Mouse (Mus musculus) liver, embryonic 12.5 days (tissue): ENCODE data around the gene Ptpn14. TPM values are rescaled to one million over a fixed set of nuclear protein-coding genes. Genes with fewer than 3 reads are reported as not detected.

ENCODE experiments used
- ATAC-seq: fragments of 200-750 bp; cut with Nextera tagmentation; 2 replicates; pipeline ENCODE4 v1.8.0; 2017; ENCODE audit warnings: moderate number of reproducible peaks, mild to moderate bottlenecking, moderate library complexity
- H3K27ac ChIP-seq: fragments of 300-500 bp; sonication (generic); 2 replicates; pipeline ENCODE4 v1.5.1; 2016; ENCODE audit warnings: mild to moderate bottlenecking
- H3K27me3 ChIP-seq: fragments of 300-500 bp; sonication (generic); replicated peaks from 2 replicates; pipeline ENCODE4 v1.6.1; 2016; ENCODE audit warnings: mild to moderate bottlenecking, moderate library complexity
- H3K36me3 ChIP-seq: fragments of 300-500 bp; sonication (generic); 2 replicates; pipeline ENCODE4 v1.6.1; 2016; ENCODE audit warnings: mild to moderate bottlenecking, moderate library complexity
- H3K4me1 ChIP-seq: fragments of 300-500 bp; sonication (generic); 2 replicates; pipeline ENCODE4 v1.6.1; 2016
- H3K4me2 ChIP-seq: fragments of 300-500 bp; sonication (generic); 2 replicates; pipeline ENCODE4 v1.6.1; 2016; ENCODE audit warnings: mild to moderate bottlenecking, moderate library complexity
- H3K4me3 ChIP-seq: fragments of 300-500 bp; sonication (generic); 2 replicates; pipeline ENCODE4 v1.5.1; 2016; ENCODE audit warnings: mild to moderate bottlenecking, moderate library complexity
- H3K9ac ChIP-seq: fragments of 300-500 bp; sonication (generic); 2 replicates; pipeline ENCODE4 v1.6.1; 2016; ENCODE audit warnings: mild to moderate bottlenecking, moderate library complexity
- H3K9me3 ChIP-seq: fragments of 300-500 bp; sonication (generic); replicated peaks from 2 replicates; pipeline ENCODE4 v1.6.1; 2016; ENCODE audit warnings: mild to moderate bottlenecking, moderate library complexity
- WGBS: fragments of 180-500 bp; shearing (Covaris S2); methylation state at CpG from one replicate; pipeline ENCODE4 v1.1.7; 2016; ENCODE audit not compliant: insufficient replicate concordance; 5-methylcytosine and 5-hydroxymethylcytosine counted together
- polyA plus RNA-seq: library from polyadenylated mRNA; unstranded; fragments of >200 nt; fragmentation: Nextera tagmentation; extraction: Ambion mirVana; gene quantifications from 2 replicates; pipeline ENCODE4 v1.2.1, GENCODE M21; 2016

Ptpn14 gene
- polyA plus RNA-seq, 1 experiment from 2014 or later: 0.70 TPM

DNA sequence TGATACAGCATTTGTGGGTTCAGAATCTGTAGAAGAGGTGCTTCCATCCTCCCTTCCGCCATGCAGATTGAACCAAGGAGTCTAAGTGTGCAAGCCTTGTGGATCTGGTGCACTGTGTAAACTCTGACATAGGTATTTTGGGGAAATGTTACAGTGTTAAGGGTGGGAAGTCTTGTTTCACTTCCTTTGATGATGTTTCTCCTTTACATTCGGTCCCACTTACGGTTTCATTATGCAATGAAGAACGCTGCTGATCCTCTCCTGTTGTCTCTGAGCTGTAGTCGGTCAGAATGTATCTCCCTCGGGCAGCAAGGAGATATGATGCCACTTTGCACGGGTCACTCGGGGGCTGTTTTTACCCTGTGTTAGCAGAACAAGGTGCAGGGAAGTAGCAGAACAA is 143.6 kb downstream of the Ptpn14 start:
- no peak overlapping the region for H3K27ac ChIP-seq
- no peak overlapping the region for H3K4me3 ChIP-seq
- no peaks in the 10 kb centered on the region for H3K36me3 ChIP-seq
- no peak overlapping the region for H3K4me2 ChIP-seq
- peaks cover 63% of the 10 kb centered on the region for H3K4me1 ChIP-seq
- WGBS: 73% methylated on average over 8 of the region's 8 CpGs
- H3K9ac ChIP-seq: no peak overlapping the region
- H3K27me3 ChIP-seq: no peaks in the 10 kb centered on the region; the same call in 1 of the 2 replicates
- H3K9me3 ChIP-seq: no peaks in the 10 kb centered on the region
- ATAC-seq: no peak

GRCm38 (mm10) chr1:189872050-189872449 is 144.0 kb downstream of the Ptpn14 start:
- Histone ChIP-seq H3K9me3 (no peaks in the 10 kb centered on the region), H3K4me2 (no peak overlapping the region), H3K27me3 (no peaks in the 10 kb centered on the region; the same call in 1 of the 2 replicates), H3K4me3 (no peak overlapping the region), H3K9ac (no peak overlapping the region), H3K27ac (no peak overlapping the region), H3K36me3 (no peaks in the 10 kb centered on the region), H3K4me1 (peaks cover 58% of the 10 kb centered on the region)
- 79% methylated on average over 4 of the region's 4 CpGs for WGBS
- no peak for ATAC-seq

- 73% methylated on average over 8 of the region's 8 CpGs for WGBS
- no peaks in the 10 kb centered on the region; the same call in 1 of the 2 replicates for H3K27me3 ChIP-seq
- H3K4me1 ChIP-seq: peaks cover 43% of the 10 kb centered on the region
- no peaks in the 10 kb centered on the region for H3K36me3 ChIP-seq
- H3K4me2 ChIP-seq: no peak overlapping the region
- no peaks in the 10 kb centered on the region for H3K9me3 ChIP-seq
- ATAC-seq: no peak
- H3K9ac ChIP-seq: no peak overlapping the region
- H3K4me3 ChIP-seq: no peak overlapping the region
- no peak overlapping the region for H3K27ac ChIP-seq
These were observed 145.5 kb downstream of the Ptpn14 start for GRCm38 (mm10) chr1:189873591-189873990.

DNA sequence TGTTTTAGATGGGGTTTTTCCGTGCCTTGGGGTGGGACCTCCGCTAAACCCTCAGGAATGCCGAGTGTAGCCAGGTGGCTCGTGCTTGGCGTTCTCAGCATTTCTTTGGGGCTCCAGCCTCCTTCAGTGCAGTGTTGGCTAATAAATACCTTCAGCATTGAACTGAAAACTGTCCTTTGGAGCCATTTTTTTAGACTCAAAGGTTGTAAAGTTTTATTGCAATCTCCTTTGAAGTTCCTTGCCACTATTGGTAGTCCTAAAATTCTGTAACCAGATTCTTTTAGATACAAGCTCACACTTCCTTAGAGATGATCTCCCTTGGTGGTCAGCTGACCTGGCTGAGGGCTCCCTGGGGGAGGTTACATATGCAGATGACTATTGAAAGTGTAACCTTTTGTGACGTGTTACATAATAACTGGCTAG is 147.4 kb downstream of the Ptpn14 start:
- no peak overlapping the region for H3K9ac ChIP-seq
- WGBS: 49% methylated on average over 6 of the region's 6 CpGs
- ATAC-seq: no peak
- no peak overlapping the region for H3K27ac ChIP-seq
- H3K27me3 ChIP-seq: no peaks in the 10 kb centered on the region; the same call in 1 of the 2 replicates
- H3K4me3 ChIP-seq: no peak overlapping the region
- H3K36me3 ChIP-seq: peaks cover 5% of the 10 kb centered on the region
- peaks cover 27% of the 10 kb centered on the region for H3K4me1 ChIP-seq
- no peak overlapping the region for H3K4me2 ChIP-seq
- H3K9me3 ChIP-seq: no peaks in the 10 kb centered on the region

DNA sequence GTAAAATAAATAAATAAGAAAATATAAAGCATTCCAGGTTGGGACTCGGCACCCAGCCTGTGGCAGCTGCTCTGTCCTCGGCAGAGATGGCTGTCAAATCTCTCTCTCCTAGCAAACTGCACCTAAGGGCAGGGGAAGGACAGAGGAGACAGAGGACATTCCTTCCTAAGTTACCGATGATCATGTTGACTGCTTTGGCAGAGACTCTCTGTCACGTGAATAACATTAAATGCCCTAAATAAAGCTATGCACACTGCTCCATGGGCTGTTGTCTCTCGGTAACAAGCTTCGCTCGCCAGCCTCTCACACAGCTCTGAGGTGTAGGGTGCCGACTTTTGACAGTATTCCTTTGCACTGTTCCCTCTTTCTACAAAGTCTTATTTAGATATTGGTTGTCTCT is 148.1 kb downstream of the Ptpn14 start:
- 69% methylated on average over 8 of the region's 8 CpGs for WGBS
- H3K4me2 ChIP-seq: no peak overlapping the region
- H3K9me3 ChIP-seq: no peaks in the 10 kb centered on the region
- H3K36me3 ChIP-seq: peaks cover 9% of the 10 kb centered on the region
- H3K9ac ChIP-seq: no peak overlapping the region
- H3K27ac ChIP-seq: no peak overlapping the region
- H3K4me3 ChIP-seq: no peak overlapping the region
- no peaks in the 10 kb centered on the region; the same call in 1 of the 2 replicates for H3K27me3 ChIP-seq
- no peak for ATAC-seq
- H3K4me1 ChIP-seq: peaks cover 20% of the 10 kb centered on the region

GRCm38 (mm10) chr1:189879212-189879611 is 151.1 kb downstream of the Ptpn14 start:
- H3K4me1 ChIP-seq: peaks cover 27% of the 10 kb centered on the region
- H3K9ac ChIP-seq: no peak overlapping the region
- H3K9me3 ChIP-seq: no peaks in the 10 kb centered on the region
- no peak for ATAC-seq
- H3K36me3 ChIP-seq: peaks cover 30% of the 10 kb centered on the region
- no peak overlapping the region for H3K27ac ChIP-seq
- WGBS: 71% methylated on average over 2 of the region's 2 CpGs
- H3K27me3 ChIP-seq: no peaks in the 10 kb centered on the region
- no peak overlapping the region for H3K4me2 ChIP-seq
- H3K4me3 ChIP-seq: no peak overlapping the region

DNA sequence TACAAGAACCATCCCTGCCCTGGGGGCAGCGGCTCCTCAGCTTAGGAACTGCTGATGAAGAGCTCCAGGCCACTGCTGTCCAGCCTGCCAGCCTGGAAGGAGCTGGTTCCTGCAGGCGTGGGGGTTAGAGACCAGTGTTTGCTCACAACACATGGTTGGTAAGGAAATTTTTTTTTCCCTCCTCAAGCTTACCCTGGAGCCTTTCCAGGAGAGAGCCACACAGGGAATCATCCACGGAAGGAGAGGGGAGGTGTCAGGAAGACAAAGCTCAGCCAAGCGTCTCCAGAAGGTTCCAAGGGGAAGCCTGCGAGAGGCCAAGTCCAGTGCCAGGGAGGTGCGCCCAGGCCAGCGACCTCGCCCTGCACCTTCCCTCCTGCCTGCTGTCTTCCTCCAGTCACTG is 151.9 kb downstream of the Ptpn14 start:
- Histone ChIP-seq H3K9ac (no peak overlapping the region), H3K4me1 (peaks cover 20% of the 10 kb centered on the region), H3K27me3 (no peaks in the 10 kb centered on the region), H3K27ac (no peak overlapping the region), H3K9me3 (no peaks in the 10 kb centered on the region), H3K36me3 (peaks cover 35% of the 10 kb centered on the region), H3K4me3 (no peak overlapping the region), H3K4me2 (no peak overlapping the region)
- no peak for ATAC-seq
- 79% methylated on average over 8 of the region's 8 CpGs for WGBS

- Histone ChIP-seq H3K27me3 (no peaks in the 10 kb centered on the region), H3K4me3 (no peak overlapping the region), H3K9ac (no peak overlapping the region), H3K36me3 (peaks cover 41% of the 10 kb centered on the region), H3K27ac (no peak overlapping the region), H3K4me1 (peaks cover 20% of the 10 kb centered on the region), H3K4me2 (no peak overlapping the region), H3K9me3 (no peaks in the 10 kb centered on the region)
- ATAC-seq: no peak
- WGBS: 84% methylated on average over 14 of the region's 14 CpGs
These were observed 152.7 kb downstream of the Ptpn14 start for GRCm38 (mm10) chr1:189880745-189881144.

GRCm38 (mm10) chr1:189882886-189883285 is 154.8 kb downstream of the Ptpn14 start:
- Histone ChIP-seq H3K4me2 (no peak overlapping the region), H3K36me3 (peaks cover 50% of the 10 kb centered on the region), H3K4me3 (no peak overlapping the region), H3K9me3 (no peaks in the 10 kb centered on the region), H3K27me3 (no peaks in the 10 kb centered on the region), H3K4me1 (peaks cover 30% of the 10 kb centered on the region), H3K27ac (no peak overlapping the region), H3K9ac (no peak overlapping the region)
- WGBS: 75% methylated on average over 7 of the region's 7 CpGs
- ATAC-seq: no peak

DNA sequence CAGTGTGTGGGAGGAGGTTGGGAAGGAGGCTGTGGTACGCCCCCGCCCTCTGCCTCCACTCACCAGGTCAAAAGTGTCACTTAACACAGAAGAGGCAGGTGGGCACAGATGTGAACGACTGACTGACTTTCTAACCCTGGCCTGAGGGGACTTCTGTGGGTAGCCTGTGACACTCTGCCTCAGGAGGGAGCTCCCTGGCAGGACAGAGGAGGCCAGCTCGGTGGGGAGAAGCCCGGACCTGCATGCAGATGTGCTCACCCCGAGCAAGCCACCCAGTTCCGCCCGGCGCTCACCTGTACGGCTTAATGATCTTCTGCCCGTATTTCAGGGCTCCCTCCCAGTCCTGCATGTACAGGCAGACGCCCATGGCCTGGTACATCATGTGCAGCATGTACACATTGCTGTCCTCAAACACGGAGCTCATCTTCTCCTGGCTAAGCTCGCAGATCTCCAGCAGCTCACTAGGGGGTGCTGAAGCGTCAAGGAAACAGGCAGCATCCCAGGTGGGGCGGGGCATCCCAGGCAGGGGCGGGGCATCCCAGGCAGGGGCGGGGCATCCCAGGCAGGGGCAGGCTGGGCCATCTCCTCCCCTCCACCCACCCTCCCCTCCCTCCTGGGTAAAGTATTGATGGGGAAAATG is 155.6 kb downstream of the Ptpn14 start:
- Histone ChIP-seq H3K4me3 (no peak overlapping the region), H3K36me3 (peaks cover 52% of the 10 kb centered on the region), H3K4me2 (no peak overlapping the region), H3K27me3 (no peaks in the 10 kb centered on the region), H3K9ac (no peak overlapping the region), H3K27ac (no peak overlapping the region), H3K4me1 (peaks cover 30% of the 10 kb centered on the region), H3K9me3 (no peaks in the 10 kb centered on the region)
- WGBS: 60% methylated on average over 18 of the region's 18 CpGs
- ATAC-seq: peak; percentile 11; the same call in 1 of the 2 replicates

DNA sequence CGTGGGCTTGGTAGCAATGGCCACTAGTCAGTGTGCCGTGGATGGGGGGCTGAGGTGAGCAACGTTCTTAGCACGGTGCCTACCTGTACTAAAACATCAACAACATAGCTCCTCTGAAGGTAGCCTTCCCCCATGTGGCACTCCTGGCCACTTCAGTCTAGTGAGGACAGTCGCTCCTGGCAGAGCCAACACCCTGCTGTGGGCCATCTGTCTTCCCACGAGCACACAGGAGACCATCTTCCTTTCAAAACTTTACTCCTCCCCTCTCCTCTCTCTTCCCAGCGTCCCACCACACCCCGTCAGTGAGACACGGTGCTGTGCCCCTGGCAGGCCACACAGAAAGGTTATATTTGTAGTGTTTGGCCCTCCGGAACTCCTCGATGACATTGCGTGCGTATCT is 156.9 kb downstream of the Ptpn14 start:
- Histone ChIP-seq H3K9ac (no peak overlapping the region), H3K36me3 (peaks cover 53% of the 10 kb centered on the region), H3K4me1 (peaks cover 30% of the 10 kb centered on the region), H3K4me2 (no peak overlapping the region), H3K4me3 (no peak overlapping the region), H3K27ac (no peak overlapping the region), H3K9me3 (no peaks in the 10 kb centered on the region), H3K27me3 (no peaks in the 10 kb centered on the region)
- ATAC-seq: no peak
- WGBS: 78% methylated on average over 13 of the region's 13 CpGs

- Histone ChIP-seq H3K4me1 (peaks cover 30% of the 10 kb centered on the region), H3K36me3 (peaks cover 44% of the 10 kb centered on the region), H3K9me3 (no peaks in the 10 kb centered on the region), H3K9ac (no peak overlapping the region), H3K4me2 (peak overlapping the region; percentile 18; the same call in 1 of the 2 replicates), H3K27ac (peak overlapping the region; percentile 2; the same call in 1 of the 2 replicates), H3K4me3 (no peak overlapping the region), H3K27me3 (no peaks in the 10 kb centered on the region)
- ATAC-seq: peak; percentile 85
- 38% methylated on average over 6 of the region's 6 CpGs for WGBS
These were observed 157.9 kb downstream of the Ptpn14 start for GRCm38 (mm10) chr1:189885975-189886374.

DNA sequence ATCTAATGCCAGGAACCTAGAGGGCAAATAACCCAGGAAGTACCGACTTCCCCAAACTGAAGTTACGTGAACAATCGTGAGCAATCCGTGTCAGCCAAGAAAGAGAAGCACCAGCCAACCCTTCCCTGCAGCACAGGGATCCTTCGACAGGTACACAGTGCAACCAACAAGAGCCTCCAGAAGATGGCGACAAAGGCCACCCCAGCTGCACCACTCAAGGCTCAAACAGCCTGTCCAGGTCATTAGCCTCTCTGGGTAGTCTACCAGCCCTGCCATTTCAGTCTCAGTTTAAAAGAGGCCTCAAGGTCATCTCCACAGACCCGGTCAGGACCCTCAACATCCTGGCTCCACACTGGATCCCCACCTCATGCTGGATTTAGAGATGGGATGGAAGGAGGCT is 159.4 kb downstream of the Ptpn14 start:
- Histone ChIP-seq H3K27ac (no peak overlapping the region), H3K4me1 (peaks cover 30% of the 10 kb centered on the region)
- 41% methylated on average over 7 of the region's 7 CpGs for WGBS

More for the DNA sequence above, 159.4 kb downstream of the Ptpn14 start:
- Histone ChIP-seq H3K9ac (no peak overlapping the region), H3K9me3 (no peaks in the 10 kb centered on the region), H3K4me3 (no peak overlapping the region), H3K36me3 (peaks cover 43% of the 10 kb centered on the region), H3K27me3 (no peaks in the 10 kb centered on the region), H3K4me2 (no peak overlapping the region)
- no peak for ATAC-seq
